Mouse (Mus musculus): ENCODE results near the gene Fam92b. TPM values are rescaled to one million over a fixed set of nuclear protein-coding genes. Genes with fewer than 3 reads are reported as not detected.
A peak's percentile ranks its signal among the peaks of the same experiment; 100 is the strongest.

The Fam92b gene
- polyA plus RNA-seq, 1 experiment = not detected

DNA sequence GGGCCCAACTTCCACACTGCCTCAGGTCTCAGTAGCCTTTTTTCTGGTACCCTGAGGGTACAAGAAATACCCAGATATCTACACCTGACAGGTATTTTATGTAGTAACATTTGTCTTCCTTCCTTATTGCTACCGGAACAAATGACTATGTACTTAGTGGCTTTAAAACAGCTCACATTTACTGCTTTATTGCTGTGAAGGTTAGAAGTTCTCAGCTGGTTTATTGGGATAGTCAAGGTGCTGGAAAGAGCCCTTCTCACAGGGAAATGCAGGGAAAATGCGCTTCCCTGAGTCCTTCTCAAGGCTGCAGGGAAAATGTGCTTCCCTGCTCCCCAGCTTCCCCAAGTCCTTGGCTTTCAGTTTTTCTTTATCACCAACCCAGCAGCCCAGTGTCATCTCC lies 38.3 kb downstream of the Fam92b start:
- Histone ChIP-seq H3K4me1 (ENCODE audit: control insufficient read depth, insufficient read depth, low read length) (peaks cover 21% of the 10 kb centered on the region), H3K4me3 (ENCODE audit: insufficient read depth, low read length) (no peak overlapping the region), H3K27ac (ENCODE audit: insufficient read depth, low read depth, low read length) (no peak overlapping the region)
- TF ChIP-seq POLR2A (IDR thresholded peaks at IDR 0.05; ENCODE audit: borderline replicate concordance, low read depth, low read length) = no peak
- no peak for TF ChIP-seq CTCF (IDR thresholded peaks at IDR 0.05; ENCODE audit: low read depth, low read length)

DNA sequence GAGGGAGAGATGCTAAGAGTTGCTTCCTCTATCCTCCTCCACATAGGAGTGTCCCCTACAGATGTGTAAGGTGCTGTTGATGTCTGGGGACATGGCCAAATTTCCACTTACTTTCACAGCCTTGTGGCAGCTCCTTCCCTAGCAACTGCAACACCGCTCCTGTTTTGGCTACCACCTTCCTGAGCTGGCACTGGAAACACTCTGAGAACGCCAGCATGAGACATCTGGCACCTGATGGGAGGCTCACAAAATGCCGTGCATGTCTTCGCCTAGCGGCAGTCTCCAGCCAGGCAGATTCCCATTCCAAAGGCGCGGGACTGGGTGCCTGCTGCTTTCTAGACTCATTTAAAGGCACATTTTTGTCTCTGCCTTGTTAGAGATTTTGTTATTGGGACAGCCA lies 40.6 kb downstream of the Fam92b start:
- H3K4me3 ChIP-seq (ENCODE audit: insufficient read depth, low read length) = no peak overlapping the region
- TF ChIP-seq CTCF (IDR thresholded peaks at IDR 0.05; ENCODE audit: low read depth, low read length) (no peak), POLR2A (IDR thresholded peaks at IDR 0.05; ENCODE audit: borderline replicate concordance, low read depth, low read length) (no peak)
- H3K27ac ChIP-seq (ENCODE audit: insufficient read depth, low read depth, low read length) = no peak overlapping the region

DNA sequence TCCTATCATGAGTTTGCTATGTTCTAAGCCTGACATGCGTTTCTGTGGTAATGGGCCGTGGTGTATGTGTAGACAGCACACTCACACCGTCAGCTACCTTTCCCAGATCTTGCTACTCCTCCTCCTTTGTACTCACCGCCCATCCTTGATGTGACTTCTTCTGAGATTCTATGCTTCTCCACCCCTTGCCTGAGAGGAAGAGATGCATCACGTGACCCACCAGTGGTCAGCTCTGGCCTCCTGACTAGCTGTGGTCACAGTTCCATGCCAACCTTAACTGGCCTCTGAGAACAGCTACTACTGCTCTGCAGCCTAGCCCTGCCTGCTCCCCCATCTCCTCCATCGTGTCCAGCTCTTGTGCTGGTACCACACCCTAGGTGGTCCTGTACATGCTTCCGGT lies 41.6 kb downstream of the Fam92b start:
- Histone ChIP-seq H3K4me1 (ENCODE audit: control insufficient read depth, insufficient read depth, low read length) (peaks cover 29% of the 10 kb centered on the region), H3K27ac (ENCODE audit: insufficient read depth, low read depth, low read length) (no peak overlapping the region), H3K4me3 (ENCODE audit: insufficient read depth, low read length) (no peak overlapping the region)
- TF ChIP-seq POLR2A (IDR thresholded peaks at IDR 0.05; ENCODE audit: borderline replicate concordance, low read depth, low read length) (no peak), CTCF (IDR thresholded peaks at IDR 0.05; ENCODE audit: low read depth, low read length) (no peak)

More for the DNA sequence above, 40.6 kb downstream of the Fam92b start:
- H3K4me1 ChIP-seq (ENCODE audit: control insufficient read depth, insufficient read depth, low read length) = peaks cover 22% of the 10 kb centered on the region

DNA sequence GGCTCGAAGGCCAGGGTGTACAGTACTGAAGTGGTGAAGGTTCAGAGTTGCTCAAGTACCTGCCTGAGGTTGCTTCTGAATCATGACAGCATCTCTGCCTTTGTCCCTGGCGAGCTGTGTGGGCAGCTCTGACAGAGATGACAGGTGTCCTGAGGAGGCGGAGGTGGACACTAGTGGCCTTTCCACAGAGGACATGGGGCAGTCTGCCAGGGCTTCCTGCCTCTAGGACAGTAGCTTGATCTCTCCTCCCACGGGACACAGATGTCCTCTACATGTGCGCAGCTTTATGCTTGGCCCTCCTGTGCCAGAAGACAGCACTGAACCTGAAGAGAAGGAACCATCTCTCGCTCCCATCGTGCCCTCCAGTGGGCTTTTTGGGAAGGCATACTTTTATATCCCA lies 44.1 kb downstream of the Fam92b start:
- no peak for TF ChIP-seq POLR2A (IDR thresholded peaks at IDR 0.05; ENCODE audit: borderline replicate concordance, low read depth, low read length)
- TF ChIP-seq CTCF (IDR thresholded peaks at IDR 0.05; ENCODE audit: low read depth, low read length) = no peak
- H3K27ac ChIP-seq (ENCODE audit: insufficient read depth, low read depth, low read length) = no peak overlapping the region
- H3K4me3 ChIP-seq (ENCODE audit: insufficient read depth, low read length) = no peak overlapping the region
- H3K4me1 ChIP-seq (ENCODE audit: control insufficient read depth, insufficient read depth, low read length) = peaks cover 26% of the 10 kb centered on the region

DNA sequence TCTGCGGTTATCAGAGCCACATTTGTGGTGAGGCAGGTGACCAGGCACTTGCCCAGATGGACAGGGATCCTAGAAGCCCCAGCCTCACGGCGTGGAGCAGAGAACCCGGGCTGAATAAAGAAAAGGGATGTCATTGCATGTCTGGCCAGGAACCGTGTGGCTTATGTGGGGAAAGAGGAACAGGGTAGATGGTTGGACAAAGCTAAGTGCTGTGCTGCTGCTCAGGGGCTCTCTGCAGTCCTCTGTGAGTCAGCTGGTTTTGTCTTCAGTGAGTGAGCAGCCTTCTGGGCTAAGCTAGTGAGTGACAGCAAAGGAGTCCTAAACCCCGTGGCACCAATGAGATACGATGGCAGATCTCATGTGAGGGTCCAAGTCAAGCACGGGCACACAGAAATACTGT lies 46.1 kb downstream of the Fam92b start:
- Histone ChIP-seq H3K27ac (ENCODE audit: insufficient read depth, low read depth, low read length) (0 out of 2 replicates have a peak overlapping the region, but pooled peaks have one; percentile 12), H3K4me3 (ENCODE audit: insufficient read depth, low read length) (no peak overlapping the region), H3K4me1 (ENCODE audit: control insufficient read depth, insufficient read depth, low read length) (peaks cover 31% of the 10 kb centered on the region)
- TF ChIP-seq CTCF (IDR thresholded peaks at IDR 0.05; ENCODE audit: low read depth, low read length) (no peak), POLR2A (IDR thresholded peaks at IDR 0.05; ENCODE audit: borderline replicate concordance, low read depth, low read length) (no peak)

DNA sequence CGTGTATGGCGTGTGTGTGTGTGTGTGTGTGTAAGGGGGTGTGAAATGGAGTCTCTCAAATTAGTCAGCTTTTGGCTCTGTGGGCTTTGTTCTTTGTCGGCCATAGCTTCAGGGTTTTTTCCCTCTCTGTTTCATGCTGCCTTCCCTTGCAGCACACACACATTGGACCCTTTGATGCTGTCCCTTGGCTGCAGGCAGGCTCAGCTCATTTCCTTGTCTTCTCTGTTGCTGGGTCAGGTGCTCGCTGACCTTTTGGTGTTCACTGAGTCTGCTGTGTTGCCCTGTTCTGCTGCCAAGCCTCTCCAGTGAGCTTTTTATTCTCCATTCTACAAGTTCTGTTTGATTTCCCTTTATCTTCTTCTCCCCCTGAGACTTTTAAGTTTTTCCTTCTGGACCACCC lies 47.7 kb downstream of the Fam92b start:
- no peak overlapping the region for H3K4me3 ChIP-seq (ENCODE audit: insufficient read depth, low read length)
- no peak overlapping the region for H3K27ac ChIP-seq (ENCODE audit: insufficient read depth, low read depth, low read length)
- TF ChIP-seq POLR2A (IDR thresholded peaks at IDR 0.05; ENCODE audit: borderline replicate concordance, low read depth, low read length) (no peak), CTCF (IDR thresholded peaks at IDR 0.05; ENCODE audit: low read depth, low read length) (no peak)
- H3K4me1 ChIP-seq (ENCODE audit: control insufficient read depth, insufficient read depth, low read length) = peaks cover 30% of the 10 kb centered on the region

DNA sequence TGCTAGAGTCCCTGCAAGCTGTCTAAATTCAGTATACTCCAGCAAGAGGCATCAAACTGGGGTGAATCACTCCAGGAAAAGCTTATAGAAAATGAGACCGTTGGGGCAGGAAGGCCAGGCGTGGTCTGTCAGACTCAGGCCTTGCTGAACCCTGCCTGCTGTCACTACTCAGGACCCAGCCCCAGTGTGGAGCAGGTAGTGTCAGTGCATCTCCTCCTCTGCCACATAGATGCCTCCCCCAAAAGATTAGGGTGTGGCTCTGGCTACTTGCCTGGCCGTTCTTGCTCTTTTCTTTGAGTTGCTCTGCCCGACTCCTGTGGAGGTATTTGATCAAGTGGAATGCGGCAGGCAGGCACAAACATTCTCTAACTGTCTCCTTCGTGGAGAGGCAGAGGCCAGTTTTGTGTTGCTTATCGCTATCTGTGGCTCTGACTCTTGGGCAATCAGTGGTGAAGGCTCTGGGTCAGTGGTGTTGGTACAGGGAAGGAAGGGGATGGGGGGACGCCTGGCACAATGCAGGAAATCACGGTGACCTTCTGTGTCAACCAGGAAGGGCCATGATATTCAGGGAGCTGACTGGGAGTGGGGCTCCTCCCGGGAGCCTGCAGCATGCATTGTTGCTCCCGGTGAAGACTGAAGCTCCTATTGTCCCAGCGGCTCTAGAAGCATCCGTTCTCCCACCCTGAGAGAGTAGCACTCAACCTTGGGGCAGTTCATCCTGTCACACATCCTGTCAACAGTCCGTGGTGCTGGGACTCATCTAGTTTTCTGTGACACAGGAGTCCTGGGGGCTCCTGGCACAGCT lies 50.7 kb downstream of the Fam92b start:
- Histone ChIP-seq H3K4me1 (ENCODE audit: control insufficient read depth, insufficient read depth, low read length) (peaks cover 42% of the 10 kb centered on the region), H3K4me3 (ENCODE audit: insufficient read depth, low read length) (no peak overlapping the region), H3K27ac (ENCODE audit: insufficient read depth, low read depth, low read length) (no peak overlapping the region)
- no peak for TF ChIP-seq CTCF (IDR thresholded peaks at IDR 0.05; ENCODE audit: low read depth, low read length)
- TF ChIP-seq POLR2A (IDR thresholded peaks at IDR 0.05; ENCODE audit: borderline replicate concordance, low read depth, low read length) = no peak

DNA sequence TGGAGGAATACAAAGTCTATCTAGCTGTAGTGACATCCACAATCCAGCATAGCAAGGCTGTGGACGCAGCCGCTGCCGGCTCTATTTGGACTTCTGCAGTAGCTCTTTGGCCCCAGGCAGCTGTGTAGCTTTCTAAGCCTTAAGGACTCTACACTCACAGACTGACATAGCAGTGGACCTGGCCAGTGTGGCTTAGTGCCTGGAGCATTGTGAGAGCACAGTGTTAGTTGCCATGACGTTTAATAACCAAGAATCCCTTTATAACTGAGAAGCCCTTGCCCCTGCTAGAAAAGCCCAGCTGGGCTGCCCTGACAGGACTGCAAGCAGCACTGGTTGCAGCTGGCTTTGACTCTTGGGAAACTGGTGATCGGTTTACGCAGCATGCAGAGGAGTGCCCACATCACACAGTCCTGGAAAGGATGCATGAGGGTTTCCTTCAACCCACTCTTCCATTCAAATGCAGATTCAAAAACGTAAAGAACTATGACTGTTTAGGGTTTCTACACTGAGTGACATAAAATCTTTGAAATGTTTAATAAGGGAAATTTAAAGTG lies 52.4 kb downstream of the Fam92b start:
- Histone ChIP-seq H3K4me1 (ENCODE audit: control insufficient read depth, insufficient read depth, low read length) (peaks cover 50% of the 10 kb centered on the region), H3K4me3 (ENCODE audit: insufficient read depth, low read length) (no peak overlapping the region), H3K27ac (ENCODE audit: insufficient read depth, low read depth, low read length) (no peak overlapping the region)
- no peak for TF ChIP-seq POLR2A (IDR thresholded peaks at IDR 0.05; ENCODE audit: borderline replicate concordance, low read depth, low read length)
- no peak for TF ChIP-seq CTCF (IDR thresholded peaks at IDR 0.05; ENCODE audit: low read depth, low read length)

DNA sequence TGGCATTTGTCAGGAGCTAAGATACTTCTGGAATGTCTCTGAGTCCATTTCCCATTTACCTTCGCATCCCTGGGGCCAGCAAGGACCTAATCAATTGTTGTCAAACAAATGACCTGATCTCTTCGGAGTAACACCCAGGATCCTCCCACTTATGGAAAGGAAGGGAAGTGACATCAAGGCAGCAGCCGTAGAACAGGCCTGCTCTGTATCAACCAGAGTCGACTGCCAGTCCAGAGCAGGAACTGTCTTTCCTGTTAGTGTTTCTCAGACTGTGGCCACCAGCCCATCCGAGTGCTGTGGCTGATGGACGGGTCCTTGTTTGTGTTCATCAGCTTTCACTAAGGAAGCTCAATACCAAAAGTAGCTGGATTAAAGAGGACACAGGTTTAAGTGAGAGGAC lies 53.0 kb downstream of the Fam92b start:
- H3K27ac ChIP-seq (ENCODE audit: insufficient read depth, low read depth, low read length) = peak overlapping the region; percentile 23
- TF ChIP-seq CTCF (IDR thresholded peaks at IDR 0.05; ENCODE audit: low read depth, low read length) (no peak), POLR2A (IDR thresholded peaks at IDR 0.05; ENCODE audit: borderline replicate concordance, low read depth, low read length) (no peak)

DNA sequence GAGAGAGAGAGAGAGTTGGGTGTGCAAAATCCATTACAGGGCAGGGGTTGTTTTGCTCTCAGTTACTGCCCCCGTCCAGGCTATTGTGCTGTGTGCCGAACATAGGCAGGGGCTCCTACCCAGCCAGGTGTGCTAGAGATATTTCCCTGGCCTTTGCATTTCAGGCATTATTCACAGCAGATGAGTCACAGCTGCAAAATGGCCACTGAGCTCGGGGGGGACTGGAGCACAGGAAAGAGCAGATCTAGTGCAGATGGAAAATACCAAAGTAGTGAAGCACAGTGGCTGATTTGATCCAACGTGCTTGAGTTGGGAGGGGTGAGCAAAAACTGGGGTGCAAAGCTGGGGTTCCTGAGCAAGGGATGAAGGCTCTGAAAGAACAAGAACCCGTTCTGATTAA lies 56.3 kb downstream of the Fam92b start:
- Histone ChIP-seq H3K27ac (ENCODE audit: insufficient read depth, low read depth, low read length) (no peak overlapping the region), H3K4me1 (ENCODE audit: control insufficient read depth, insufficient read depth, low read length) (peaks cover 71% of the 10 kb centered on the region), H3K4me3 (ENCODE audit: insufficient read depth, low read length) (no peak overlapping the region)
- TF ChIP-seq POLR2A (IDR thresholded peaks at IDR 0.05; ENCODE audit: borderline replicate concordance, low read depth, low read length) (no peak), CTCF (IDR thresholded peaks at IDR 0.05; ENCODE audit: low read depth, low read length) (no peak)

More for the DNA sequence above, 53.0 kb downstream of the Fam92b start:
- Histone ChIP-seq H3K4me1 (ENCODE audit: control insufficient read depth, insufficient read depth, low read length) (peaks cover 57% of the 10 kb centered on the region), H3K4me3 (ENCODE audit: insufficient read depth, low read length) (no peak overlapping the region)
